Mouse (Mus musculus) ovary, adult 18-20 months (tissue): ENCODE results near the gene Tub.
A peak's percentile ranks its signal among the peaks of the same experiment; 100 is the strongest.

Experiments used
- DNase-seq: peaks from one replicate; pipeline ENCODE4 v3.0.0; 2022; ENCODE audit warnings: low spot score, mixed read lengths

Tub gene

DNA sequence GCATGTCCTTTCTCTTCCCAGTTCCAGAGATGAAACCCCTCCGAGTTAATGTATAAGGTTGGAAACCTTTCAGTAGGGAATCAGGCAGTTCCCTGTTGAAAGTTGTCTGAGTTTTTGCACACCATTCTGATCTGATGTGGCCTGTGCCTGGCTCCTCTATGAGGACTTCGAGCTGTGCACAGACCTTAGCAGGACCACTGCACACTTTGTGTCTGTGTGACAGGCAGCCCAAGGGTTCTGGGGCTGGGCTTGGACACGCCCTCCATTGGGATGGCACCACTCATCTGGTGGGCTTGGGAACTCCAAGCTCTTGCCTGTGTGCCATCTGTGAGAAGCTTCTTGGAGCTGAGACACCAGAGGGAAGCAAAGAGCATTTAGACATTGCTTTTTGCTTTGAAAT lies 81.2 kb downstream of the Tub start:
- no peak for DNase-seq

DNA sequence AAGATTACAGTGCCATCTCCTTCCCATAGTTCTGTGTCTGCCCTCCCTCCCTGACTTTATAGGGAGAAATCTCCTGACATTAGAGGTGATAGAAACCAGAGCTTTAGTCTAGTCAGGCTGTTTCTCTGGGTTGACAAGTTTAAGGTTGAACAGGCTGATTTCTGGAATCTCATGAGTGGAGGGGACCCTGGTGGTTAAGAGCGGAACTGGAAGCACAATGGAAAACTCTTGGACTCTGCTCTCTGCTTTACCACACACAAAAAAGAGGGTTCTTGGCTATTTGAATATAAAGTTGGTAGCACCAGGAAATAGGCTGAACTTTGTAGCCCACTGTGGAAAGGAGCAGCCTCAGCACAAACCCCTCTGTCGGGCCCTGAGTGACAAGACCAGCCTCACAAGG lies 81.9 kb downstream of the Tub start:
- DNase-seq, result no peak

DNA sequence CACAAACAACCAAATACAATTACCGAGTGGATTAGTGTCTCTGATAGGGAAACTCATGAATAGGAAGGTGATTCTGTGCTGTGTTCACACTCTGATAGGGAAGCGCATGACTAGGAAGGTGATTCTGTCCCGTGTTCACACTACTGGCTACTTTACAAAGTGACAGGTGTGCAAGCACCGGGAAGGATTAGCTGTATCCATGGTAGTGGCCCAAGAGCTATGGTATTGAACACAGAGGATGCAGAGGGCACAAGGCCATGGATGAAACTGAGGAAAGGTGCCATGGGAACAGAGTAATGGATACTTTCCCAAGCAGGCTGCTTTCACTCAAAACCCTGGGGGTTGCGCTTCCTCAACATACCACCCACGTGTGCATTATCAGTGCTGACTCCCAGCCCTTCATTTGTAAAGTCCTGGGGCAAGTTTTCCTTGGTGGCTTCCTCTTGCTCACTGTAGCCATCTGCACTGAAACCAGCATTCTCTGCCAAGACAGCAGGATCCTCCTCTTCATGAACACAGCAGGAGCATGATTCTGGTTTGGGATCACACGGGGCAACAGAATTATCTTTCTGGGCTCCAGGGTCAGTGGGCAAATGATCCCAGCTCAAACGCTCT lies 88.1 kb downstream of the Tub start:
- DNase-seq, result no peak

DNA sequence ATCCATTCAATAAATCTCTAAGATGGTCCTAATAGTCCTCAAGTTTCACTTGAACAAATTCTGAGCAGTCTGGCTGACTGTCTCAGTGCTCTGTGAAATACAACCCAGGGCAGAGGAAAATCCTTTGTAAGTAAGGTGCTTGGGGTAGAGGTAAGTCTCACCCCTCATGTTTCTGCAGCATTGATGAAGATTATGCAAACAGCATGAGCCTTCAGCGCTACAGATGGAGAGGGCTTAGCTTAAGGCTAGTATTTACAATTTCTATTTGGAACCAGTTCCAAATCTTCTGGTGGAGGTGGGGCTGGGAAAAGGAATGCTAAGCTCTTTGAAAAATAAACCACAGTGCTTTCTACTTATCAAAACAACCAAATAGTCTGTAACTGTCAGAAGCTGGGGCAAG lies 88.8 kb downstream of the Tub start:
- no peak for DNase-seq

DNA sequence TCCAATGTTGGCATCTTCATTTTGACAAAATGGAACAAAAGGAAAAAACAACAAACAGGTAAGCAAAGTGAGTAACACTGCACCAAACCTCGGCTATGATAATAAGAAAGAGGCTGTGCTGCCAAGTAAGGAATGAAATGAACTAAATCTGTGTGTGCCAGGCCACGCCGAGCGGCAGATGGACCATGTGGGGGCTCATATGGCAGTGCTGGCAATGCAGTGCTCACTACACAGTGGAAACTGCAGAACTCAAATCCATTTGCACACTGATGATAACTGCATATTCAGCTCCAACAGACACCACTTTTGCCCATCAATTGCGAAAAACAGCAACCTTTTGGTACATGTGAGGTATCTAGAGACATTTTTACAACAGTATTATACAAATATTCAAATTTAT lies 89.3 kb downstream of the Tub start:
- no peak for DNase-seq

DNA sequence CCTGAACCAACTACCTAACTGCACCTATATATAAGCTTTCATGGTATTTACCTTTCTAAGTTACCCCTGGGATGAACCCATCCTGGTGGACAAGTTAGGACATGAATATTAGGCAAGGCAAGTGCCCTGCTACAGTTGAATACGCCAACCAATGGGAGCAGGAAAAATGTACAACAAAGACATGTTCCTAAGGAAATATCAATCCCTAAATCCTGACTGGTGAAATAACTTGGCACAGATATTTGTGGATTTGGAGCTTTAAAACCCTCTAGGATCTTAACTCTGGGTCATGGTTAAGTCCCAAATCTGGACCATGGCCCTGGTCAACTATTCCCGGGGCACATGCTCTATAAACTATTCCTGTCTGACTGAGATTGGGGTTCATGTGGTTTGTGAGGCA lies 95.7 kb downstream of the Tub start:
- no peak for DNase-seq

- DNase-seq, result no peak
Measured at GRCm38 (mm10) chr7:109050831-109051230, 100.7 kb downstream of the Tub start.

GRCm38 (mm10) chr7:109059536-109059935 lies 109.4 kb downstream of the Tub start:
- DNase-seq, result no peak

- DNase-seq, result no peak
Measured at GRCm38 (mm10) chr7:109069641-109070040, 119.5 kb downstream of the Tub start.

DNA sequence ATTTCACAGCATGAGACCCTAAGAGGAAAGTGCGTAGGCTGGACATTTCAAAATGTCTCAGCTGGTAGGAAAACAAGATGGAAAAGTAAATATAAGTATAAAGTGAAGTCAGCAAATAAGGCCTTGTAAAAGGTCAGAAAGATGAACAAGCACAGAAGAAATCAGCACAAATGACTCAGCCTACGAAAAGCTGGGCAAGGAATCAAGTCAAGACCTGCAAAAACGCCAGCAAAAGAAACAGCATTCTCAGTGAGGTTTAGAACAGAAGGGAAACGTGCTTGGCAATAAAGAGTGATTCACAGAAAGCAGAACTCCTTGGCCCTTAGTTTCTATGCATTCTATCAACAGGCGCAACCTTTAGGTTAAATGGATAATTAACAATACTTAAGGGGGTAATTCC lies 122.2 kb downstream of the Tub start:
- DNase-seq, result no peak

DNA sequence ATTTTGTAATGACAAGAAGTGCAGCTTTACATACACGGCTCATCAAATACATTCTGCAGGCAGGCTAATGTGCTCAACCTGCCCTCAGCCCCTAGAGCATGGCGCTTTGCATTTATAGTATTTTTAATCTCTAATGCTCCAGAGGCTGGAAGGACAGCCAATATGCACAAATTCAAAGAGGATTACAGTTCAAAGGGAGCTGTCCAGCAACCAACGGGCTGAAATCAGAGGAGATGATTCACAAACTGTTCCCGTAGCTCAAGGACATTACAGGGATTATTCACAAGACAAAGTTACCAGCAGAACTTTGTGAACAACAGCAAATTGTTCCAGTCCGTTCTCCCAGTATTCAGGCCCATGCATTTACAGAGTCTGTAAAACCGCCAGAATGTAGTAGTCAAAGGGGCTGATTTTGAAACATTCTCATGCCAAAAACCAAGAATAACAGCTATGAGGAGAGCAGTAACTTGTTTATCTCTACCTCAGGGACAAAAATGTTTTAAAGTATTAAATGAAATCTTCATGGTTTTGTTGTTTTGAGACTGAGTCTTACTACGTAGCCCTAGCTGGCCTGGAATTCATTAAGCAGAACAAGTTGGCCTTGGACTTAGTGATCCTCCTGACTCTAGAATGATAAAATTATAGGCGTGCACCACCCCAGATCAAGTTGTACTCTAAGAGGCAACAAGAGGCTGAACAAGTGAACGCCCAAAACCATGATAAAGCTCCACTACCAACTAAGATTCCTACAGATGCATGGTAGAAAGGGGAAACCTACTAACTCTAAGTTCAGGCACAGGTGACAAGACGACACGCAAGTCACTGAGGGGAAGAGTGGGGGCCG lies 132.4 kb downstream of the Tub start:
- peak; percentile 5 for DNase-seq

DNA sequence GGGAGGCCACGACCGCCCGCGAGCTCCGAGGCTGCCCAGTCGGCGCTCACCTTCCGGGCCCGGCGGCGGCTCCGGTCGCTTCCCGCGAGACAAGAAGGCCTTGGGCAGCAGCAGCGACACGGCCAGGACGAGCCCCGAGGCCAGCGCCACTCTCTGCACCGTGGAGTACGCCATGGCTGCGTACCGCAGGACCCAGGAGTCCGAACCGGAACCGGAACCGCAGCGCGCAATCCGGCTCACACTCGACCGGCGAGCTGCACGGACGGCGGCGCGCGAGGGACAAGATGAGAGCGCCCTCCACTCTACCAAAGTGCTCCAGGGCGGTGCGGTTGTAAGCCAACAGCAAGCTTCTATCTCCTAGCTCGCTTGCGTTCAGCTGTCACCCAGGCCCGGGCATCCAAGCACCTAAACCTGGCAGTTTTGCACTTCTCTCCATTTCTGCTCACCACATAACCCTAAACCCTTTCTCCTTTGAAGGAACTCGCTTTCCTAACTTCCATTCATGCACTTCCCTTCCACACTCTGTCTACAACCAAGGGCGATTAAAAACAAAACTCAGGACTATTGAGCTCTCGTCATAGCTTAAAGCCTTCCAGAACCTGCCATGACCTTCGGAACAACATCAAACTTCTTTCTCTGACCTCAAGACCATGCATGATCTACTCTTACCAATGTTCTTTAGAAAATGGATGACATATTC lies 133.1 kb downstream of the Tub start, which contains the start of gene Ric3:
Ric3 (minus strand) TSS at position 219 of the 700 bp plus-strand sequence.
- peak; percentile 3 for DNase-seq

DNA sequence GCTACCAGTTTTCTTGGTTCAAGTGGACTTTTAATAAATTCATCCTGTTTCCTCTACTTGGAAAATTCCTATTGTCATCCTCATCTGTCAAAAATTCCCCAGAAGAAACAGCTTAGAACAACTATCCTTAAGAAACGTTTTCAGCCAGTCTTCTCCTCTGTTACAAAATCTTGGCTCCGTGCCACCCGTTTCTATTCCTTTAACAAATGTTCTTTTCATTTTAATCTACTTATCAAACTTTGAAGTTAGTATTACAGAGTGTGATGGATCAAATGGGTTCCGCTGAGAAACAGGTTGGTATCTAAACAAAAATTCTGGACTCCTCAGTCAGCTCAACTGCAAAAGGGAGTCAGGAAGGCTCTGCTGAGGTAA lies 133.7 kb downstream of the Tub start:
- no peak for DNase-seq
